Mouse (Mus musculus) embryonic facial prominence, embryonic 15.5 days (tissue): ENCODE measurements around the gene Them4. TPM values are rescaled to one million over a fixed set of nuclear protein-coding genes. Genes with fewer than 3 reads are reported as not detected.
A peak's percentile ranks its signal among the peaks of the same experiment; 100 is the strongest.

Experiments used
- ATAC-seq: fragments of 200-750 bp; cut with Nextera tagmentation; 2 replicates; pipeline ENCODE4 v1.8.0; 2017; ENCODE audit warnings: low read depth, moderate TSS enrichment; ENCODE audit not compliant: insufficient number of reproducible peaks, low FRiP score, low TSS enrichment
- H3K27ac ChIP-seq: fragments of 300-500 bp; sonication (generic); replicated peaks from 2 replicates; pipeline ENCODE4 v1.5.1; 2015; ENCODE audit warnings: mild to moderate bottlenecking, inconsistent platforms
- H3K27me3 ChIP-seq: fragments of 300-500 bp; sonication (generic); 2 replicates; pipeline ENCODE4 v1.6.1; 2015; ENCODE audit warnings: inconsistent platforms
- H3K36me3 ChIP-seq: fragments of 300-500 bp; sonication (generic); 2 replicates; pipeline ENCODE4 v1.6.1; 2015; ENCODE audit warnings: mild to moderate bottlenecking, inconsistent platforms
- H3K4me1 ChIP-seq: fragments of 300-500 bp; sonication (generic); 2 replicates; pipeline ENCODE4 v1.6.1; 2015; ENCODE audit warnings: inconsistent platforms
- H3K4me2 ChIP-seq: fragments of 300-500 bp; sonication (generic); replicated peaks from 2 replicates; pipeline ENCODE4 v1.6.1; 2015; ENCODE audit warnings: mild to moderate bottlenecking, inconsistent platforms
- H3K4me3 ChIP-seq: fragments of 300-500 bp; sonication (generic); replicated peaks from 2 replicates; pipeline ENCODE4 v1.5.1; 2015; ENCODE audit warnings: mild to moderate bottlenecking, inconsistent platforms
- H3K9ac ChIP-seq: fragments of 300-500 bp; sonication (generic); 2 replicates; pipeline ENCODE4 v1.6.1; 2015; ENCODE audit warnings: inconsistent platforms
- H3K9me3 ChIP-seq: fragments of 300-500 bp; sonication (generic); replicated peaks from 2 replicates; pipeline ENCODE4 v1.6.1; 2016; ENCODE audit warnings: inconsistent platforms
- WGBS: fragments of 180-500 bp; shearing (Covaris S2); methylation state at CpG from one replicate; pipeline ENCODE4 v1.1.7; 2015; 5-methylcytosine and 5-hydroxymethylcytosine counted together
- polyA plus RNA-seq: library from polyadenylated mRNA; unstranded; fragments of >200 nt; fragmentation: Nextera tagmentation; extraction: Ambion mirVana; gene quantifications from 2 replicates; pipeline ENCODE4 v1.2.1, GENCODE M21; 2015

Gene Them4
- polyA plus RNA-seq, 1 experiment from 2014 or later = 11.2 TPM

DNA sequence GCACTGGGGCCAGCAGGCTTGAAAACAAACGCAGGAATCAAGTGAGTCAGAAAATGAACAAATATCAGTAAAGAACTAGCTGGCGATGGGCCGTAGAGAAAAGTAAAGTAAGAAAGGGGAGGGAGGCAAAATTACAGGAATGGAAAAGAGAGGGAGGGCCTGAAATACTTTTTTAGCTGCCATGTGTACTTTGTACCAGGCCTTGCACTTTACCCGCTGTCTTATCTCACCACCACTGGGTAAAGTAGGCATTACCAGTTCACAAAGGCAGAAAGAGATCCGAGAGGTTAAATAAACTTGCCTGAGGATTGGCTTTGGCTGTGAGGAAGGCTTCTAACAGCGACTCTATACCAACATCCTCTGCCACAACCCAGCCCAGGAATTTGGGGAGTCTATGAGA, 57.6 kb downstream of the Them4 start:
- H3K36me3 ChIP-seq = no peaks in the 10 kb centered on the region
- H3K27ac ChIP-seq = no peak overlapping the region
- WGBS = 80% methylated on average over 6 of the region's 6 CpGs
- no peak overlapping the region for H3K9ac ChIP-seq
- no peaks in the 10 kb centered on the region for H3K9me3 ChIP-seq
- H3K27me3 ChIP-seq = peaks cover 18% of the 10 kb centered on the region; the same call in 1 of the 2 replicates
- no peak overlapping the region for H3K4me2 ChIP-seq
- ATAC-seq = no peak
- no peak overlapping the region for H3K4me3 ChIP-seq
- peaks cover 25% of the 10 kb centered on the region for H3K4me1 ChIP-seq

DNA sequence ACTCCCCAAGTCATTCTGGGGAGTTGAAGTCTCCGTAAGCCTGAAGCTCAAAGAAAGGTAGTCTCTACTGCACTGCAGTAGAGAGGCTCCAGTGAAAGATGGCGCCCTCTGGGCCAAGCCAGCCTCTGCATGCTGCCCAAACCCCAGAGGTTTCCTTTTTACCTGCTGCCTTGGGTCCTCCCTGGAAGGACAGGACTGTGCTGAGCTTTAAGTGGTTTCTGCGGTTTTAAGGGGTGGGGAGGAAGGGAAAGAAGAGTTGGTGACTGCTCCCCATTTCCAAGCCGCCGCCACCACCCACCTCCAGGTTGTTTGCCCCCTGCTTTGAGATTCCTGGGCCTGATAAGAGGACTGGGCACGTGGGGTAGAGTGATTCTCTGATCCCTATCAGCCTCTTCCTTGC, 58.7 kb downstream of the Them4 start:
- Histone ChIP-seq H3K4me3 (no peak overlapping the region), H3K9ac (no peak overlapping the region), H3K27me3 (peaks cover 11% of the 10 kb centered on the region; the same call in 1 of the 2 replicates), H3K4me1 (peaks cover 28% of the 10 kb centered on the region), H3K4me2 (no peak overlapping the region), H3K9me3 (no peaks in the 10 kb centered on the region), H3K27ac (no peak overlapping the region), H3K36me3 (no peaks in the 10 kb centered on the region)
- WGBS = 54% methylated on average over 6 of the region's 6 CpGs
- ATAC-seq = no peak

DNA sequence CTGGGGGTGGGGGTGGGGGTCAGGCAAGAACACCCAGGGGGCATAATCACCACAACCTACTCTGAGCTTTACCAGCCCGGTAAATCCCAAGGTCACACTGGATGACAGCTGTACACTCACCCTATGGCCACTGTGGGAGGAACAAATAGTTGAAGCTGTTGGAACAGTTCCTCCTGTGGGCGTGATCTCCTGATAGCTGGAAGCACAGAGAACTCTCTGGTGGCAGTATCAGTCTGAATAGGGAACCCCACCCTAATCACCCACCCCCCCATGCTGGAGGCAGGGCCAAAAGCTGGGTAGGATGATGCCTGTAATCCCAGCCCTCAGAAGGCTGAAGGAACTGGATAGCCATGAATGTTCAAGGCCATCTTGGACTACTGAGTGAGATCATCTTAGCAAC, 59.8 kb downstream of the Them4 start:
- no peak for ATAC-seq
- Histone ChIP-seq H3K9me3 (no peaks in the 10 kb centered on the region), H3K4me1 (peaks cover 29% of the 10 kb centered on the region), H3K27me3 (peaks cover 5% of the 10 kb centered on the region; the same call in 1 of the 2 replicates), H3K9ac (no peak overlapping the region), H3K4me2 (no peak overlapping the region), H3K27ac (no peak overlapping the region), H3K36me3 (no peaks in the 10 kb centered on the region), H3K4me3 (no peak overlapping the region)
- WGBS = 39% methylated on average over 2 of the region's 2 CpGs

DNA sequence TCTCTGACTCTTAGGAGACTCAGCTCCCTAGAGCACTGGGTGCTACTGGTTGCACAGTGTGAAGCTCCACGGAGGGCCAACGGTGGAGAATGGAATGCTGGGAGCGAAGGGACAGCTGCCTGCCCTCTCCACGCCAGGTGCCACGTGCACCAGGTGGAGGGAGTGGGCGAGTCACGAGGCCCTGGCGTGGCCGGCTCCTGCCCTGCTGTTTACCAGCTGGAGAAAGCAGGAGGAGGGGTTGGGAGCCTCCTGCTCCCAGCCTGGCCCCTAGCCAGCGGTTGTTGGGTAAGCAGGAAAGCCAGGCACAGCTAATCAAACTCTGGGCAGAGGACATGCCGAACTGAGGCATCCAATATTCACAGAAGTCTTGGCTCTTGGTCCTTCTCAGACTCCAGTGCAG, 61.7 kb downstream of the Them4 start:
- 6% methylated on average over 11 of the region's 11 CpGs for WGBS
- Histone ChIP-seq H3K4me3 (peak overlapping the region; percentile 12; the same call in 1 of the 2 replicates), H3K4me2 (peak overlapping the region; percentile 40), H3K27ac (peak overlapping the region; percentile 49), H3K9ac (no peak overlapping the region), H3K9me3 (no peaks in the 10 kb centered on the region), H3K4me1 (peaks cover 29% of the 10 kb centered on the region), H3K27me3 (no peaks in the 10 kb centered on the region), H3K36me3 (no peaks in the 10 kb centered on the region)
- peak; percentile 41 for ATAC-seq

DNA sequence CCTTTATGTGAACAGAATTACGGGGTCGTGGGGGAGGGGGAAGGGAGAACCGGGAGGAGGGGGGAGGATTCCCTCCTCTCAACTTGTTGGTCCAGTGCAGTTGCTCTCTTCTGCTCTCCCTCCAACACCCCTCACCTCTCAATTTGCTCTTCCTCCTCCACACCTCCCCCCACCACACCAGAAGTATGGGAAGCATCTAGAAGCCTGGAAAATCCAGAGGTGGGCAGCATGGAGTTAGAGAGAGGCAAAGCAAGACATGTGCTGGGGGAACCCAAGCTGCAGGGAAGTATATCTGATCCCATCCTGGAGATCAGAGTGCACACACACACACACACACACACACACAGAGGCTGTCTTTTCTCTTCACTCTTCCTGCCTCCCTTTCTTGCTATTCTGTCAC, 62.1 kb downstream of the Them4 start:
- ATAC-seq = no peak
- H3K9ac ChIP-seq = no peak overlapping the region
- 4% methylated on average over 3 of the region's 3 CpGs for WGBS
- peak overlapping the region; percentile 40 for H3K4me2 ChIP-seq
- peaks cover 31% of the 10 kb centered on the region for H3K4me1 ChIP-seq
- no peak overlapping the region for H3K27ac ChIP-seq
- no peaks in the 10 kb centered on the region for H3K36me3 ChIP-seq
- peak overlapping the region; percentile 12; the same call in 1 of the 2 replicates for H3K4me3 ChIP-seq
- H3K27me3 ChIP-seq = no peaks in the 10 kb centered on the region
- H3K9me3 ChIP-seq = no peaks in the 10 kb centered on the region

DNA sequence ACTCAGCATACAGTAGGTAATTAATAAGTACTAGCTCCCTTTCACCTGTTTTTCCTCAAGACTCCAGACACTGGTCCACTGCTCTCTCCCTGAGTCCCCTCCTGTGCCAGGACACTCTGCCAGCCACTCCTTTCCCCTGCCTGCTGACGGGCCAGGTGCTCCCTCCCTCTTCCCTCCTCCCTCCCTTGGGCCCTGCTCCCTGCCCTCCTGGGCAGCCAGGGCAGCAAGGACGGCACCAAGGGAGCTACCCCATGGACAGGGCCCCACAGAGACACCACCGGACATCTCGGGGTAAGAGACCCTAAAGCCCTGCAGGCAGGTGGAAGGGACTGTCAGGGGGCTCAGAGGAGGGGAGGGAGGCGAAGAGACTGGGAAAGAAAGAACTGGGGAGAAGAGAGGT, 62.8 kb downstream of the Them4 start, which contains the start of gene Rorc:
TSS of gene Rorc (plus strand) at position 154 of the 400 bp plus-strand sequence.
- ATAC-seq = no peak
- no peaks in the 10 kb centered on the region for H3K27me3 ChIP-seq
- no peaks in the 10 kb centered on the region for H3K9me3 ChIP-seq
- WGBS = 20% methylated on average over 5 of the region's 5 CpGs
- H3K4me2 ChIP-seq = peak within 1 kb of the TSS; percentile 42
- peaks cover 37% of the 10 kb centered on the region for H3K4me1 ChIP-seq
- H3K27ac ChIP-seq = peak within 1 kb of the TSS; percentile 49
- no peak within 1 kb of the TSS for H3K9ac ChIP-seq
- H3K4me3 ChIP-seq = peak within 1 kb of the TSS; percentile 29
- no peaks in the 10 kb centered on the region for H3K36me3 ChIP-seq

DNA sequence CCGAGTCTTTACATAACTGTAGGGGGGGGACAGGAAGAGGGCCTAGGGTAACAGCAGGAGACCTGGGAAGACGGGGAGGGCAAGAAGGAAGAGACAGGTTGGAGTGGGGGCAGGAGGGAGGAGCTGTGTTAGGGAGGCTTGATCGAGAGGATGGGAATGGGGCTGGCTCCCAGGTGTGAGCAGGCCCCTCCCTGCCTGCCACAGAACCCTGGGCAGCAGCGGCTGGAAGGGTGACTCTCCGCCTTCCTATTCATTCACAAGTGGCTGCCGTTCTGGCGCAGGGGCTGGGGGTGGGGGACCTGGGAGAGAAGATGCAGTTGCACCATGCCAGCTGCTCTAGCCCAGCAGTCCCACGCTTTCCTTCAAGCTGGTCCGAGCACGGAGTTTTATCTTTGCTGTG, 63.2 kb downstream of the Them4 start:
- Histone ChIP-seq H3K27me3 (no peaks in the 10 kb centered on the region), H3K4me1 (peaks cover 37% of the 10 kb centered on the region), H3K27ac (no peak overlapping the region), H3K36me3 (no peaks in the 10 kb centered on the region), H3K4me3 (peak overlapping the region; percentile 29), H3K9ac (no peak overlapping the region), H3K4me2 (peak overlapping the region; percentile 42), H3K9me3 (no peaks in the 10 kb centered on the region)
- 0 out of 2 replicates have a peak, but pooled peaks have one; percentile 22 for ATAC-seq
- WGBS = 4% methylated on average over 10 of the region's 10 CpGs

DNA sequence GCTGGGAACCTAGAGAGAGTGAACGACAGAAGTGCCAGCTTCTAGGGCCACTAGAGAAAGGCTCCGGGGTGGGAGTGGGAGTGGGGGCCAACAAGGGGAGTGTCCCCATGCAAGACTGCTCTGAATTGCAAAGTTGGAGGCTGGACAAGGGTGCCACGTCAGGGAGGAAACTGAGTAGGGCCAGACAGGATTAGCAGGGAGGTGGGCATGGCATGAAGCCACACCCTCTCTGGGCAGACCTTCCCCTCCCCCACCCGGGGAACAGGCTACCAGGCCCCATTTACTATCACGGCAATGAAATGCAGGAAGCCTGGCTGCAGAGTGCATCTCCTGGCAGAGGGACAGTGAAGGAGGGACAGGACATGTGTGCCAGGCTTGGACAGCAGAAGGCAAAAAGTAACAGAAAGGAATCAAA, 63.7 kb downstream of the Them4 start:
- Histone ChIP-seq H3K4me2 (peak overlapping the region; percentile 42), H3K27ac (no peak overlapping the region), H3K9ac (no peak overlapping the region), H3K9me3 (no peaks in the 10 kb centered on the region), H3K36me3 (no peaks in the 10 kb centered on the region), H3K27me3 (no peaks in the 10 kb centered on the region), H3K4me3 (peak overlapping the region; percentile 29), H3K4me1 (peaks cover 37% of the 10 kb centered on the region)
- WGBS = 0% methylated on average over 5 of the region's 5 CpGs
- ATAC-seq = no peak

DNA sequence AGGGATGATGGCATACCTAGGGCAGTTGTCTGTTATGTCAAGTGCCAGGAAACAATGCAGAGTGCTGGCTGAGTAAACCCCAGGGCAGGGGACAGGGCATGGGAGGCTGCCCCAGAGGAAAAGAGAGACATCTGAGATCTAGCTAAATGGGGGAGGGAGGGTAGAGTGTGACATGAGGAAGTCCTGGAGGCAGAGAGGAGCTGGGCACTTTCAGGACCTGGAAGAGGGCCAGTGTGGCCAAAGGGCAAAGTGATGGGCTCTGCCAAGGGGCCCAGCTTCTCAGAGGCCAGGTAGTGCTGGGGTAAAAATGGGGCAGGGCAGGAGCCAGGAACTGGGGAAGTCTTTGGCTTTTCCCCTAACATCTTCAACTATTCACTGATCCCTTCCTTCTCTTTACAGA, 64.7 kb downstream of the Them4 start:
- ATAC-seq = no peak
- Histone ChIP-seq H3K4me3 (no peak overlapping the region), H3K4me1 (peaks cover 37% of the 10 kb centered on the region), H3K27me3 (no peaks in the 10 kb centered on the region), H3K36me3 (no peaks in the 10 kb centered on the region), H3K9me3 (no peaks in the 10 kb centered on the region), H3K4me2 (no peak overlapping the region), H3K9ac (no peak overlapping the region), H3K27ac (no peak overlapping the region)

DNA sequence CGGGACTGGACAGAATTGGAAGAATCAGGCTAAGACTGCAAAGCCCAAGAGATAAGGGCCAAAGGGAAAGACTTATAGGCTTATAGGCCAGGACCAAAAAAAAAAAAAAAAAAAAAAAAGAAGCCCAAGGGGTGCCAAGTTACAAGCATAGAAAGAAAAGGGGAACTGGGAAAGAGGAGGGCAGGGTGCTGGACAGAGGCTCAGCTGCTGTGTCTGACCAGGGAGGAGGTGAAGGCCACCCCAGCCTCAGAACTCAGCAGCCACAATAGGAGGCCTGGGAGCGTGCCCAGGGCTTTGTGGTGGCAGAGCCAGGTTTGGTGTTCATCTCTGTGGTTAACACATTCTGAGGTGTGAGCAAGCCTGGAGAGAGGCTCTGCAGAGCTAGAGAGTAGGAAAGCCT, 65.3 kb downstream of the Them4 start:
- no peak overlapping the region for H3K27ac ChIP-seq
- ATAC-seq = no peak
- H3K4me2 ChIP-seq = no peak overlapping the region
- H3K9ac ChIP-seq = no peak overlapping the region
- 73% methylated on average over 2 of the region's 2 CpGs for WGBS
- H3K4me1 ChIP-seq = peaks cover 40% of the 10 kb centered on the region
- H3K9me3 ChIP-seq = no peaks in the 10 kb centered on the region
- H3K36me3 ChIP-seq = no peaks in the 10 kb centered on the region
- H3K27me3 ChIP-seq = no peaks in the 10 kb centered on the region
- H3K4me3 ChIP-seq = no peak overlapping the region

DNA sequence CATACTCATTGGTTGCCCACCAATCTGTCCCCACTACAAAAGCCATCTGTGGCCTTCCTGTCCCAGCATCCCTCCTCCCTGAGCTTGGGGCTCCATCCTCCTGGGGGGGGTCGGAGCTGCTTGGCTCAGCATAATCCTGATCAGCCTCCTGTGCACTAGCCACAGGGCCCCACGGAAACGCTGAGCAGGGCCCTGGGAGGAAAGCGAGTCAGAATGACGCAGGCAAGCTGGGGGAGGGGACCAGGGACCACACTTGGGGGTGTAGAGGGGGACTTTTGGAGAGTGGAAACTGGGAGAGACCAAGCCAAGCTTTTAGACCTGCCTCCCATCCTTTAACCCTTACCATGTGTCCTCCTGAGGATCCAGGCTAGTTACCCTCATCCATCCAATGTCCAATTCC, 66.0 kb downstream of the Them4 start:
- Histone ChIP-seq H3K4me1 (peaks cover 42% of the 10 kb centered on the region), H3K27ac (no peak overlapping the region), H3K9me3 (no peaks in the 10 kb centered on the region), H3K36me3 (no peaks in the 10 kb centered on the region), H3K27me3 (no peaks in the 10 kb centered on the region), H3K4me2 (no peak overlapping the region), H3K4me3 (no peak overlapping the region), H3K9ac (no peak overlapping the region)
- WGBS = 58% methylated on average over 5 of the region's 5 CpGs
- ATAC-seq = no peak
